Mouse (Mus musculus) forebrain, embryonic 16.5 days (tissue): ENCODE data around the gene Eid2b. TPM values are rescaled to one million over a fixed set of nuclear protein-coding genes. Genes with fewer than 3 reads are reported as not detected.
"Not testable (repeated sequence)": the region's sequence is repeated elsewhere in the genome, so short reads cannot be mapped to it uniquely, and the experiment has no call there.

Experiments used
- ATAC-seq: fragments of 200-750 bp; cut with Nextera tagmentation; 2 replicates; pipeline ENCODE4 v1.8.0; 2017; ENCODE audit warnings: mild to moderate bottlenecking, moderate library complexity
- H3K27ac ChIP-seq: fragments of 300-500 bp; sonication (generic); 2 replicates; pipeline ENCODE4 v1.5.1; 2014; ENCODE audit warnings: low read length, control low read depth
- H3K27me3 ChIP-seq: fragments of 300-500 bp; sonication (generic); replicated peaks from 2 replicates; pipeline ENCODE4 v1.6.1; 2014; ENCODE audit warnings: low read length; ENCODE audit not compliant: control insufficient read depth, insufficient read depth
- H3K36me3 ChIP-seq: fragments of 300-500 bp; sonication (generic); 2 replicates; pipeline ENCODE4 v1.6.1; 2014; ENCODE audit not compliant: control insufficient read depth, insufficient read depth
- H3K4me1 ChIP-seq: fragments of 300-500 bp; sonication (generic); replicated peaks from 2 replicates; pipeline ENCODE4 v1.6.1; 2014; ENCODE audit warnings: low read length; ENCODE audit not compliant: control insufficient read depth, insufficient read depth
- H3K4me2 ChIP-seq: fragments of 300-500 bp; sonication (generic); 2 replicates; pipeline ENCODE4 v1.6.1; 2014; ENCODE audit warnings: mild to moderate bottlenecking, low read length, control low read depth
- H3K4me3 ChIP-seq: fragments of 300-500 bp; sonication (generic); replicated peaks from 2 replicates; pipeline ENCODE4 v1.5.1; 2014; ENCODE audit warnings: mild to moderate bottlenecking, low read length, control low read depth
- H3K9ac ChIP-seq: fragments of 300-500 bp; sonication (generic); replicated peaks from 2 replicates; pipeline ENCODE4 v1.6.1; 2014; ENCODE audit warnings: low read depth, low read length, control low read depth
- H3K9me3 ChIP-seq: fragments of 300-500 bp; sonication (generic); 2 replicates; pipeline ENCODE4 v1.6.1; 2016; ENCODE audit warnings: low read length; ENCODE audit not compliant: control insufficient read depth
- WGBS: fragments of 180-500 bp; shearing (Covaris S2); extraction: QIAGEN DNeasy Blood & Tissue Kit; methylation state at CpG from one replicate; pipeline ENCODE4 v1.1.7; 2014; 5-methylcytosine and 5-hydroxymethylcytosine counted together
- polyA plus RNA-seq: library from polyadenylated mRNA; unstranded; fragments of >200 nt; fragmentation: Nextera tagmentation; extraction: Ambion mirVana; gene quantifications from 2 replicates; pipeline ENCODE4 v1.2.1, GENCODE M21; 2015

Gene Eid2b
- 41.8 and 45.1 TPM in 2 replicates for polyA plus RNA-seq

DNA sequence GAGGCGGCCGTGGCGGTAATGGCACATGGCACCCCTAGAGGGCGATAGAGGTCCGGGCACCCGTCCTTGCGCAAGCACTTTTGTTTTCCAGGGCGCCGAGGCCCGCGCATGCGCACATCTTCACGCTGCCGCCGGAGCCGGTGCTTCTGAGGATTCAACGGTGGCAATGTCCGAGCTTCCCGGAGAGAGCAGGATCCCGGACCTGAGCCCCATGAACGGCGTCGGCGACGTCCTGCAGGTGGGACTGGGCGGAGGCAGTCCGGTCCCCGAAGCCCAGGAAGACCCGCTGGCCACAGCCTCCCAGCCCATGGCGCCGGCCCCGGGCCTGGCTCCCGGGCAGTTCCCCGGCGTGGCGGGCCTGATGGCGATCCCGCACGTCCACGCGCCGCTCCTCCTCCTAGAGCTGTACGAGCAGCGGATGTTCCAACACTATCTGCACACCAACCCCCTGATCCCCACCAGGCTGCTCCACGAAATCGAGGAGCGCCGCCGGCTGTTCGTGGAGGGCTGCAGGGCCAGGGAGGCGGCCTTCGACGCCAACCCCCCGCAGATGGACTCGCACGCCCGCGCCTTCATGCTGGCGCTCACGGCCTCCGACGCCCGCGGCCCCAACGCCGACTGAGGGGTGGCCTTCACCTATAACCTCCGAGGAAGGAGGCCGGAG lies at the start of gene Eid2b:
TSS of gene Eid2b (plus strand) at position 125 of the 664 bp plus-strand sequence.
- H3K4me3 ChIP-seq = peak within 1 kb of the TSS; percentile 74
- no peaks in the 10 kb centered on the region for H3K27me3 ChIP-seq
- no peaks in the 10 kb centered on the region for H3K36me3 ChIP-seq
- no peaks in the 10 kb centered on the region for H3K9me3 ChIP-seq
- H3K4me1 ChIP-seq = peaks cover 17% of the 10 kb centered on the region
- 4% methylated on average over 68 of the region's 68 CpGs for WGBS
- H3K9ac ChIP-seq = peak within 1 kb of the TSS; percentile 99
- peak within 1 kb of the TSS; percentile 78 for H3K27ac ChIP-seq
- H3K4me2 ChIP-seq = peak within 1 kb of the TSS; percentile 62
- peak; percentile 73 for ATAC-seq

DNA sequence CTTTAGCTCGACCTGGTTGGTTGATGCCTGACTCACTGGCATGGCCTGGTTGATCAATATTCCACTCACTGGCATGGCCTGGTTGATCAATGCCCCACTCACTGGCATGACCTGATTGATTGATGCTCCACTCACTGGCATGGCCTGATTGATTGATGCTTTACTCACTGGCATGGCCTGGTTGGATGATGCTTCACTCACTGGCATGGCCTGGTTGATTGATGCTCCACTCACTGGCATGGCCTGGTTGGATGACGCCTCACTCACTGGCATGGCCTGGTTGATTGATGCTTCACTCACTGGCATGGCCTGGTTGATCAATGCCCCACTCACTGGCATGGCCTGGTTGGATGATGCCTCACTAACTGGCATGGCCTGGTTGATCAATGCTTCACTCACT lies 33.6 kb upstream of the Eid2b start:
- not testable (repeated sequence) for H3K4me3 ChIP-seq, H3K36me3 ChIP-seq, H3K27ac ChIP-seq, H3K27me3 ChIP-seq, H3K9ac ChIP-seq, H3K4me1 ChIP-seq, H3K9me3 ChIP-seq, H3K4me2 ChIP-seq, ATAC-seq
- 62% methylated on average over 2 of the region's 2 CpGs for WGBS

DNA sequence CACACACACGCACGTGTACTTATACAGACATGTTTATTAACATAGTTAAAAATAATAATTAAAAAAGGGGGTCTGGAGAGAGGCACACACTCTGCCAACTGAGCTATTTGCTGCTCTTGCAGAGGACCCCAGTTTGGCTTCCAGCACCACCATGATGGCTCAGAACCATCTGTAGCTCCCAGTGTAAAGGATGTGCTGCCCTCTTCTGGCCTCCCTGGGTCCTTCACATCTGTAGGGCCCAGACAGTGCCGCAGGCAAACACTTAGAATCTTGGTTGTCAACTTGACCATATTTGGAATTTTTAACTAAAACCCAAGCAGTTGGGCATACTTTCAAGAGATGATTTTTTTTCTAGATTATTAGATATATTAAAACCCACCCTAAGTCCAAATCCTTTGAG lies 28.6 kb upstream of the Eid2b start:
- WGBS = 92% methylated on average over 3 of the region's 3 CpGs
- Histone ChIP-seq H3K9ac (no peak overlapping the region), H3K4me3 (no peak overlapping the region), H3K27ac (no peak overlapping the region), H3K27me3 (no peaks in the 10 kb centered on the region), H3K9me3 (no peaks in the 10 kb centered on the region), H3K4me1 (no peaks in the 10 kb centered on the region), H3K4me2 (no peak overlapping the region), H3K36me3 (no peaks in the 10 kb centered on the region)
- no peak for ATAC-seq

DNA sequence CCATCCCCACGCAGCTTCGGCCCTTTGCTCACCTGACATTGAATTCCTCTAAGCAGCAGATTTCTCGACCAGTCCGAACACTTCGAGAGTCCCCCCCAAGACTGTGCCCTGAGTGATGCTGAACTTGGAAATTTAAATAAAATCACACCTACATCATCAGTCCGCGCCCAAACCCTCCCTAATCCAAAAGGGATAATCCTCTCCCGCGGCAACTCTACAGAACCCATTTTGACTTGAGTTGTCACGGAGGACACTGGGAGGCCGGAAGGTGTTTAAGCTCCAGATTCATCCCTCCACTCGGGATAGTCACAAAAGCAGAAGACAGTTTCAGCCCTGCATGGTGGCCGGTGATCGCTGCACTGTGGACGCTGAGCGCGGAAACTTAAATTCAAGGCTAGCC lies 25.6 kb upstream of the Eid2b start:
- Histone ChIP-seq H3K4me2 (no peak overlapping the region), H3K36me3 (no peaks in the 10 kb centered on the region), H3K27me3 (no peaks in the 10 kb centered on the region), H3K4me3 (no peak overlapping the region), H3K4me1 (no peaks in the 10 kb centered on the region), H3K9ac (no peak overlapping the region), H3K9me3 (peaks cover 4% of the 10 kb centered on the region), H3K27ac (no peak overlapping the region)
- ATAC-seq = no peak
- WGBS = 88% methylated on average over 17 of the region's 17 CpGs

GRCm38 (mm10) chr7:28254591-28254990 lies 22.9 kb upstream of the Eid2b start:
- no peak overlapping the region for H3K4me3 ChIP-seq
- 94% methylated on average over 6 of the region's 6 CpGs for WGBS
- H3K27me3 ChIP-seq = no peaks in the 10 kb centered on the region
- no peaks in the 10 kb centered on the region for H3K36me3 ChIP-seq
- no peak overlapping the region for H3K27ac ChIP-seq
- no peaks in the 10 kb centered on the region for H3K4me1 ChIP-seq
- H3K4me2 ChIP-seq = no peak overlapping the region
- ATAC-seq = no peak
- no peak overlapping the region for H3K9ac ChIP-seq
- H3K9me3 ChIP-seq = peaks cover 4% of the 10 kb centered on the region

DNA sequence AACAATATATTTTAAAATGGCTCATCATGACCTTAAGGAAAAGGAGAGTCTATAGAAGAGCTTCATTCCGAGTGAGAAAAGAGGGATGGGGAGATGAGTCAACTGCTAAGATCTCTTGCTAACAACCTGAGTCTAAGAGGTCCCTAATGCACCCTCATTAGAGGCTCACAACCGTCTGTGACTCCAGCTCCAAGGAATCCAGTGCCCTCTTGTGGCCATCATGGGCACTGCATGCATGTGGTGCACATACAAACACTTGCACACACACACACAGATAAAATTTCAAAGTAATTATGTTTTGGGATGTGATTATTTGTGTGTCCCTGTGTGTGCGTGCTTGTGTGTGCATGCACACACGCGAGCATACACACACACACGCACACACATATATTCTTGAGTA lies 22.1 kb upstream of the Eid2b start:
- H3K4me3 ChIP-seq = no peak overlapping the region
- H3K27ac ChIP-seq = no peak overlapping the region
- H3K9me3 ChIP-seq = peaks cover 4% of the 10 kb centered on the region
- no peak for ATAC-seq
- no peak overlapping the region for H3K4me2 ChIP-seq
- WGBS = 84% methylated on average over 6 of the region's 6 CpGs
- no peak overlapping the region for H3K9ac ChIP-seq
- H3K36me3 ChIP-seq = no peaks in the 10 kb centered on the region
- H3K27me3 ChIP-seq = no peaks in the 10 kb centered on the region
- H3K4me1 ChIP-seq = no peaks in the 10 kb centered on the region

GRCm38 (mm10) chr7:28262861-28263260 lies 14.7 kb upstream of the Eid2b start:
- WGBS = 32% methylated on average over 5 of the region's 5 CpGs
- Histone ChIP-seq H3K9me3 (no peaks in the 10 kb centered on the region), H3K27ac (no peak overlapping the region), H3K9ac (no peak overlapping the region), H3K4me1 (no peaks in the 10 kb centered on the region), H3K4me2 (no peak overlapping the region), H3K4me3 (no peak overlapping the region), H3K27me3 (no peaks in the 10 kb centered on the region), H3K36me3 (no peaks in the 10 kb centered on the region)
- ATAC-seq = no peak

DNA sequence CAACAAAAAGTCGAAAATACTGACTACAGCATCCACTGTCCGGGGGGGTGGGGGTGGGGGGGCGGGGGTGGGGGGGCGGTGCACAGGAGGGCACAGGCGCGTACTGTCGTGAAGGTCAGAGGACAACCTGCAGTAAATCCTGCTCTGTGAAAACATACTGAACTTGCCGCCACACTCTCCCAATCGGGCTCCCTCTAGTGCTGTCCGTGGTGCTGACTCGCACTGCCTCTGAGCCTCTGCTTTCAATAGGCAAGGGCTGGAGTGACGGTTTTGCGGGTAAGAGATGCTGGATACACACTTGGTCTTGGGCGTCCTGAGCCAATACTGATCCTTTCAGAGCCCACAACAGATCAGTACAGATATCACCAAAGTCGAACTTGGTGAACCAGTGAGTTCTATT lies 13.8 kb upstream of the Eid2b start:
- 4% methylated on average over 15 of the region's 15 CpGs for WGBS
- Histone ChIP-seq H3K27me3 (no peaks in the 10 kb centered on the region), H3K4me2 (no peak overlapping the region), H3K27ac (no peak overlapping the region), H3K4me1 (peaks cover 3% of the 10 kb centered on the region), H3K4me3 (no peak overlapping the region), H3K9ac (no peak overlapping the region), H3K36me3 (no peaks in the 10 kb centered on the region), H3K9me3 (no peaks in the 10 kb centered on the region)
- no peak for ATAC-seq

GRCm38 (mm10) chr7:28265391-28265790 lies 12.1 kb upstream of the Eid2b start:
- WGBS = 85% methylated on average over 13 of the region's 13 CpGs
- Histone ChIP-seq H3K4me3 (no peak overlapping the region), H3K4me2 (no peak overlapping the region), H3K4me1 (peaks cover 11% of the 10 kb centered on the region), H3K9me3 (no peaks in the 10 kb centered on the region; the same call in 1 of the 2 replicates), H3K27me3 (no peaks in the 10 kb centered on the region), H3K27ac (no peak overlapping the region), H3K36me3 (0 out of 2 replicates have a peak, but pooled peaks cover 2% of the 10 kb centered on the region), H3K9ac (no peak overlapping the region)
- no peak for ATAC-seq
